ENCODE assay signal across 26 mouse cellular contexts in genomic region chr5:27317264-27317663, GRCm38 (mm10).
DNase-seq lines count a peak whose midpoint lies in the region; ATAC-seq lines count a peak whose summit lies in the region.
"Had no signal": no experiment of that assay in that cellular context is flagged by ENCODE, and none has a peak within 500 bp of the region (broad histone marks: within the 10 kb centered on the region; RNA-seq: fewer than 3 reads in every experiment).

No protein-coding gene starts in this region.

- no peak overlapping the region for H3K27ac ChIP-seq in kidney, embryonic 14.5 days (ENCODE audit: low read depth, low read length)
- H3K27ac ChIP-seq: embryonic facial prominence, embryonic 13.5 days; forebrain, embryonic 10.5 days; forebrain, embryonic 15.5 days; heart, embryonic 13.5 days; hindbrain, embryonic 15.5 days; kidney, postnatal 0 days; limb, embryonic 13.5 days; lung, embryonic 15.5 days; midbrain, embryonic 10.5 days; neural tube, embryonic 12.5 days had no signal

- ATAC-seq in frontal cortex, adult (ENCODE audit: low TSS enrichment): peak; percentile 93
- ATAC-seq in kidney, embryonic 14.5 days (ENCODE audit: low FRiP score, low TSS enrichment): 0 out of 2 replicates have a peak, but pooled peaks have one; percentile 35
- ATAC-seq: forebrain, embryonic 15.5 days; midbrain, embryonic 16.5 days had no signal

- no peak overlapping the region for H3K9ac ChIP-seq in kidney, embryonic 14.5 days (ENCODE audit: low read depth, low read length)
- H3K9ac ChIP-seq: embryonic facial prominence, embryonic 13.5 days; forebrain, embryonic 15.5 days; heart, embryonic 13.5 days; hindbrain, embryonic 15.5 days; limb, embryonic 13.5 days; lung, embryonic 15.5 days; neural tube, embryonic 12.5 days had no signal

- H3K27me3 ChIP-seq in kidney, embryonic 14.5 days (ENCODE audit: control insufficient read depth, insufficient read depth, low read length): no peaks in the 10 kb centered on the region
- H3K27me3 ChIP-seq: embryonic facial prominence, embryonic 13.5 days; forebrain, embryonic 15.5 days; heart, embryonic 13.5 days; hindbrain, embryonic 15.5 days; limb, embryonic 13.5 days; lung, embryonic 15.5 days; neural tube, embryonic 12.5 days had no signal

- no peaks in the 10 kb centered on the region for H3K36me3 ChIP-seq in kidney, embryonic 14.5 days (ENCODE audit: control insufficient read depth, insufficient read depth, low read length)
- H3K36me3 ChIP-seq: embryonic facial prominence, embryonic 13.5 days; forebrain, embryonic 10.5 days; forebrain, embryonic 15.5 days; G1E; heart, embryonic 13.5 days; hindbrain, embryonic 15.5 days; limb, embryonic 13.5 days; lung, embryonic 15.5 days; midbrain, embryonic 10.5 days; neural tube, embryonic 12.5 days had no signal

- no peak overlapping the region for H3K4me2 ChIP-seq in kidney, embryonic 14.5 days (replicated peaks; ENCODE audit: low read depth, low read length)
- H3K4me2 ChIP-seq: embryonic facial prominence, embryonic 13.5 days; forebrain, embryonic 15.5 days; heart, embryonic 13.5 days; hindbrain, embryonic 15.5 days; limb, embryonic 13.5 days; liver, embryonic 11.5 days; lung, embryonic 15.5 days; neural tube, embryonic 12.5 days had no signal

- H3K4me1 ChIP-seq in kidney, embryonic 14.5 days (ENCODE audit: control insufficient read depth, insufficient read depth, low read length): no peaks in the 10 kb centered on the region
- H3K4me1 ChIP-seq: embryonic facial prominence, embryonic 13.5 days; forebrain, embryonic 10.5 days; forebrain, embryonic 15.5 days; heart, embryonic 13.5 days; limb, embryonic 13.5 days; lung, embryonic 15.5 days; midbrain, embryonic 10.5 days; neural tube, embryonic 12.5 days had no signal

- H3K9me3 ChIP-seq in kidney, embryonic 14.5 days (ENCODE audit: control insufficient read depth, low read length): no peaks in the 10 kb centered on the region
- H3K9me3 ChIP-seq: embryonic facial prominence, embryonic 13.5 days; forebrain, embryonic 10.5 days; forebrain, embryonic 15.5 days; G1E; heart, embryonic 13.5 days; hindbrain, embryonic 15.5 days; limb, embryonic 13.5 days; lung, embryonic 15.5 days; midbrain, embryonic 10.5 days; neural tube, embryonic 12.5 days had no signal

- intact Hi-C loops in left cerebral cortex, postnatal 36 days (cut with DNase I): no loop called here
- intact Hi-C loops in left cerebral cortex, postnatal 4 days (cut with DNase I): no loop called here

- H3K4me3 ChIP-seq in kidney, embryonic 14.5 days (ENCODE audit: low read length): no peak overlapping the region
- H3K4me3 ChIP-seq: embryonic facial prominence, embryonic 13.5 days; forebrain, embryonic 10.5 days; forebrain, embryonic 15.5 days; heart, embryonic 13.5 days; hindbrain, embryonic 15.5 days; limb, embryonic 13.5 days; lung, embryonic 15.5 days; midbrain, embryonic 10.5 days; myocyte; neural tube, embryonic 12.5 days had no signal

- DNase-seq in frontal cortex, postnatal 10 days (ENCODE audit: low spot score in 2 of 2): no peak
- no peak for DNase-seq in kidney, adult 9 months
- DNase-seq in left cerebral cortex, postnatal 36 days (ENCODE audit: low spot score in 2 of 2): peak; percentile 16 to 18
- DNase-seq in left cerebral cortex, postnatal 4 days: no peak
- no peak for DNase-seq in urinary bladder, adult 2 months (ENCODE audit: low spot score)
- DNase-seq: adrenal gland, adult 8-10 months; gastrocnemius, postnatal 14 days; heart, postnatal 10 days; kidney, adult 18-20 months; kidney, postnatal 4 days had no signal

Comparison
In these comparisons a context has a peak if more than half of its experiments do, and no peak if none do; other contexts are left out.
1. DNase-seq: peak in left cerebral cortex, postnatal 36 days (2 of 2); none in frontal cortex, postnatal 10 days (0 of 2), kidney, adult 9 months (single experiment), left cerebral cortex, postnatal 4 days (single experiment) and urinary bladder, adult 2 months (single experiment).